Mouse (Mus musculus) granulocyte monocyte progenitor cell, adult 5-6 weeks (primary cell): ENCODE data around the gene Ptprm. TPM values are rescaled to one million over a fixed set of nuclear protein-coding genes. Genes with fewer than 3 reads are reported as not detected.

ENCODE experiments used
- ATAC-seq: replicated peaks from 2 replicates; pipeline ENCODE4 v1.8.0; 2016; ENCODE audit warnings: mild to moderate bottlenecking, moderate TSS enrichment, inconsistent platforms; ENCODE audit not compliant: poor library complexity, severe bottlenecking
- total RNA-seq, 2 experiments: library from RNA; stranded (forward) in 1 of 2; stranded (reverse) in 1 of 2; fragments of 200-712, 200-1000 nt in 1 of 2; fragments of >200 nt in 1 of 2; fragmentation: Nextera tagmentation in 1 of 2; gene quantifications; 2 replicates each; pipeline ENCODE4 v1.2.3; 2014 to 2017

Gene Ptprm
- total RNA-seq, 2 experiments from 2014 or later: 0.36 TPM; not detected in 1

- no peak for ATAC-seq
Observed at GRCm38 (mm10) chr17:66912533-66912932, 441.7 kb downstream of the Ptprm start.

- no peak for ATAC-seq
Observed at GRCm38 (mm10) chr17:66912120-66912519, 442.1 kb downstream of the Ptprm start.

- ATAC-seq: no peak
Observed at GRCm38 (mm10) chr17:66909901-66910300, 444.4 kb downstream of the Ptprm start.

GRCm38 (mm10) chr17:66908921-66909320 lies 445.3 kb downstream of the Ptprm start:
- no peak for ATAC-seq

- no peak for ATAC-seq
Observed at GRCm38 (mm10) chr17:66894181-66894580, 460.1 kb downstream of the Ptprm start.

- no peak for ATAC-seq
Observed at GRCm38 (mm10) chr17:66891916-66892315, 462.3 kb downstream of the Ptprm start.

GRCm38 (mm10) chr17:66891067-66891862 lies 463.0 kb downstream of the Ptprm start:
- ATAC-seq: no peak

GRCm38 (mm10) chr17:66882304-66882703 lies 472.0 kb downstream of the Ptprm start:
- no peak for ATAC-seq

- no peak for ATAC-seq
Observed at GRCm38 (mm10) chr17:66880969-66881701, 473.1 kb downstream of the Ptprm start.

GRCm38 (mm10) chr17:66879151-66879550 lies 475.1 kb downstream of the Ptprm start:
- ATAC-seq: no peak

- ATAC-seq: no peak
Observed at GRCm38 (mm10) chr17:66877582-66877981, 476.7 kb downstream of the Ptprm start.

- no peak for ATAC-seq
Observed at GRCm38 (mm10) chr17:66874810-66875209, 479.4 kb downstream of the Ptprm start.

- no peak for ATAC-seq
Observed at GRCm38 (mm10) chr17:66871396-66871795, 482.9 kb downstream of the Ptprm start.

- no peak for ATAC-seq
Observed at GRCm38 (mm10) chr17:66869581-66870002, 484.7 kb downstream of the Ptprm start.

- no peak for ATAC-seq
Observed at GRCm38 (mm10) chr17:66864441-66864840, 489.8 kb downstream of the Ptprm start.

GRCm38 (mm10) chr17:66861557-66861956 lies 492.7 kb downstream of the Ptprm start:
- no peak for ATAC-seq

- no peak for ATAC-seq
Observed at GRCm38 (mm10) chr17:66858757-66859156, 495.5 kb downstream of the Ptprm start.

GRCm38 (mm10) chr17:66852496-66852895 lies 501.8 kb downstream of the Ptprm start:
- ATAC-seq: no peak

- ATAC-seq: peak; percentile 99
Observed at GRCm38 (mm10) chr17:66847011-66847410, 507.2 kb downstream of the Ptprm start.

- ATAC-seq: no peak
Observed at GRCm38 (mm10) chr17:66822347-66822746, 531.9 kb downstream of the Ptprm start.

- ATAC-seq: no peak
Observed at GRCm38 (mm10) chr17:66817380-66817779, 536.9 kb downstream of the Ptprm start.

GRCm38 (mm10) chr17:66815921-66816320 lies 538.3 kb downstream of the Ptprm start:
- ATAC-seq: no peak
